Mouse (Mus musculus) kidney, embryonic 14.5 days (tissue): ENCODE results near the gene Tssc4. TPM values are rescaled to one million over a fixed set of nuclear protein-coding genes. Genes with fewer than 3 reads are reported as not detected.
A peak's percentile ranks its signal among the peaks of the same experiment; 100 is the strongest.

Source experiments
- ATAC-seq: fragments of 200-750 bp; cut with Nextera tagmentation; 2 replicates; pipeline ENCODE4 v1.8.0; 2017; ENCODE audit warnings: moderate number of reproducible peaks, mild to moderate bottlenecking, moderate TSS enrichment, moderate library complexity; ENCODE audit not compliant: low FRiP score, low TSS enrichment
- H3K27ac ChIP-seq: fragments of 300-500 bp; sonication (generic); 2 replicates; pipeline ENCODE4 v1.5.1; 2014; ENCODE audit warnings: low read depth, mild to moderate bottlenecking, low read length, moderate library complexity, mixed read lengths
- H3K27me3 ChIP-seq: fragments of 300-500 bp; sonication (generic); 2 replicates; pipeline ENCODE4 v1.6.1; 2014; ENCODE audit warnings: mild to moderate bottlenecking, low read length; ENCODE audit not compliant: control insufficient read depth, insufficient read depth
- H3K36me3 ChIP-seq: fragments of 300-500 bp; sonication (generic); 2 replicates; pipeline ENCODE4 v1.6.1; 2014; ENCODE audit warnings: low read length, mixed read lengths; ENCODE audit not compliant: control insufficient read depth, insufficient read depth
- H3K4me1 ChIP-seq: fragments of 300-500 bp; sonication (generic); 2 replicates; pipeline ENCODE4 v1.6.1; 2014; ENCODE audit warnings: low read length, mixed read lengths; ENCODE audit not compliant: control insufficient read depth, insufficient read depth
- H3K4me2 ChIP-seq: fragments of 300-500 bp; sonication (generic); replicated peaks from 2 replicates; pipeline ENCODE4 v1.6.1; 2014; ENCODE audit warnings: low read depth, mild to moderate bottlenecking, low read length
- H3K4me3 ChIP-seq: fragments of 300-500 bp; sonication (generic); 2 replicates; pipeline ENCODE4 v1.5.1; 2014; ENCODE audit warnings: mild to moderate bottlenecking, low read length
- H3K9ac ChIP-seq: fragments of 300-500 bp; sonication (generic); 2 replicates; pipeline ENCODE4 v1.6.1; 2014; ENCODE audit warnings: low read depth, mild to moderate bottlenecking, low read length, moderate library complexity
- H3K9me3 ChIP-seq: fragments of 300-500 bp; sonication (generic); 2 replicates; pipeline ENCODE4 v1.6.1; 2016; ENCODE audit warnings: low read length; ENCODE audit not compliant: control insufficient read depth
- WGBS: fragments of 180-500 bp; shearing (Covaris S2); extraction: QIAGEN DNeasy Blood & Tissue Kit; methylation state at CpG from one replicate; pipeline ENCODE4 v1.1.7; 2014; 5-methylcytosine and 5-hydroxymethylcytosine counted together
- polyA plus RNA-seq: library from polyadenylated mRNA; unstranded; fragments of >200 nt; fragmentation: Nextera tagmentation; extraction: Ambion mirVana; gene quantifications from 2 replicates; pipeline ENCODE4 v1.2.1, GENCODE M21; 2014

Tssc4 gene
- polyA plus RNA-seq: 74.4 and 95.1 TPM in 2 replicates

DNA sequence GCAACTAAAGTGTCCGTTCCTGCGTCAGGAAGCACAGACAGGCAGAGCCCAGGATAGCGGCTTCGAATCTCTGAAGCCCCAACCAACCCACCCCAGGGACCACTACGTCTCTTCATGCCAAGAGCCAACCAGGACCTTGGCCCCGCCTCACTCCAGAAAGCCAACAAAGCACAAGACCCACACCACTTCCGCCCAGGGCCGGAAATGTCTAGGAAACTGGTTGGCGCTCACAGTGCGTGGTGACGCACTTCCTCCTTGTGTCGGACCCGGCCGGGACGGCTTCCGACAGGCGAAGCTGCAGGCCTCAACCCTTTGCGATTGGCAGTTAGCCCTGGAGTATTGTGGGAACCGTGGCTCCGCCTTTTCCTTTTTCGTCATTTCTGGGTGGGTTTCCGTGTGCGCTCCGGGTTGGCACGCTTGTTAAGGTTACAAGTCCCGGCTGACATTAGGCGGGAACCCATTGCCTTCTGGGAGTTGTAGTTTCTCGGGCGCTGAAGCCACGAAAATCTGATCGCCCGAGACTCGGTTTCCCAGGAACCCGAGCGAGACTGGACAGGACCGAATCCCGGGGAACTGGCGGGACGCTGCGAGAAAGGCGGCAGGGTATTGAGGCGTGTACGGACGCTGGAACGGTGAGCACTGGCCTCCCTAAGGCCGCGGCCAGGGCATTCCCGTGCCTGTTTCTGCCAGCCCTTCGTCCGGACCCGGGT lies at the start of gene Tssc4:
TSS of gene Tssc4 (plus strand) at position 368 of the 710 bp plus-strand sequence.
- Histone ChIP-seq H3K27ac (peak within 1 kb of the TSS; percentile 96), H3K4me1 (peaks cover 9% of the 10 kb centered on the region), H3K9ac (peak within 1 kb of the TSS; percentile 88), H3K9me3 (no peaks in the 10 kb centered on the region), H3K4me3 (peak within 1 kb of the TSS; percentile 89), H3K4me2 (peak within 1 kb of the TSS; percentile 93), H3K27me3 (no peaks in the 10 kb centered on the region), H3K36me3 (peaks cover 51% of the 10 kb centered on the region)
- ATAC-seq: peak; percentile 96
- WGBS: under 1% methylated on average over 51 of the region's 51 CpGs

DNA sequence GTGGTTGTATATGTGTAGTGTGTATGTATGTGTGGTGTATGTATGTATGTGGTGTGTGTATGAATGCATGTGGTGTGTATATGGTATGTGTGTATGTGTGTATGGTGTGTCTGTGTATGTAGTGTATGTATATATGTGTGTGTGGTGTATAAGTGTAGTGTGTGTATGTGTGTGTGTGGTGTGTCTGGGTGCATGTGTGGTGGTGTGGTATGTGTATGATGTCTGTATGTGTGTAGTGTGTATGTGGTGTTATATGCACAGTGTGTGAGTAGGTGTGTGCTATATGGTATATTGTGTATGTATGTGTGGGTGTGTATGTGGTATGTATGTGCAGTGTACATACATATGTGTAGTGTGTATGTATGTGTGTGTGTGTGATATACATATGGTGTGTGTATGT lies 49.0 kb upstream of the Tssc4 start:
- Histone ChIP-seq H3K4me3 (no peak overlapping the region), H3K9ac (no peak overlapping the region), H3K27ac (no peak overlapping the region), H3K27me3 (no peaks in the 10 kb centered on the region), H3K36me3 (no peaks in the 10 kb centered on the region), H3K4me2 (no peak overlapping the region), H3K9me3 (no peaks in the 10 kb centered on the region), H3K4me1 (peaks cover 20% of the 10 kb centered on the region; the same call in 1 of the 2 replicates)
- ATAC-seq: no peak

DNA sequence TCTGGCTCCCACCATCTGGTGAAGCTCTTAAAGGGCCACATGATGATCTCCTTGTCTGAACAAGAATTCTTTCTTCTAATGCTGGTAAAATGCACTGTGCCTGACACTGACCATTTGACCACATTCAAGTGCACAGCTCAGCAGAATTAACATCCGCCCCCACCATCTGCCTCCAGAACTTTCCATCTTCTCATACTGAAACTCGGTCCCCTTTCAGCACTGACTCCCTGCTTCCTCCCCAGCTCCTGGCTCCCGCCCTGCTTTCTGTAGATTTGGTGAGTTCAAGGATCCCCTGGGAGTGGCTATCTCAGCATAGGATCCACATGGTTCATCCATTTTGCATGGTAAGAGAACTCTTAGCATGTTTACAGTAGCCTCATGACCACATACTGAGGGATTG lies 48.3 kb upstream of the Tssc4 start:
- peaks cover 13% of the 10 kb centered on the region; the same call in 1 of the 2 replicates for H3K4me1 ChIP-seq
- WGBS: 78% methylated on average over 3 of the region's 3 CpGs
- ATAC-seq: no peak

DNA sequence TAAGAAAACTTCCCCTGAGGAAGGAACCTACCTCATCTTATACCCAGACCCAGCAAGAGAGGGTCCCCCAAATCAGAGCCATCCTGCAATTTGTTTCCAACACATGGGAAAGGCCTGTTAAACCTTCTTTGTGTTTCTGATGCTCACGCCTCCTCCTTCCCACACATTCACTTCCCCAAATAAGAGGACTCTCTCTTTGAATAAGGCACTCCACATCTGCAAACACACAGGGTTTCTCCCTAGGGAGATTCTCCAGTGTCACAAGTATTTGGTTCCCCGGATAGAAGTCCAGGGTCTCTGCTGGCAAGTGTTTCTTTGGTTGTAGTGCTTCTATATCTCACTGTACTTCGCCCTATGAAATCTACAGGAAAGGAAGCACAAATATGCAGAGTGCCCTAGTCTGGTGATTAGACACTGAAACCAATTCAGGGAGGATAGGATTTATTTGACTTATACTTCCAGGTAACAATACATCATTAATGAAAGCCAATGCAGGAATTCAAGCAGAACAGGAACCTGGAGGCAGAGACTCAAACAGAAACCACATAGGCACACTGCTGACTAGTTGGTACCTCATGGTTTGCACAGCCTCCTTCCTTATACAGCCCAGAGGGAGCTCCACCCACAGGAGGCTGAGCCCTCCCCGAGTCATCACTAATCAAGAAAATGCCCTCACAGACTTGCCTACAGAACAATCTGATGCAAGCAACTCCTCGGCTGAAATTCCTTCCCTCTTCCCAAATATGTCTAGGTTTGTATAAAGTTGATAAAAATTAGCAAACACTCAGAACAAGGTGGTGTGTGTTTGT lies 47.5 kb upstream of the Tssc4 start:
- Histone ChIP-seq H3K4me2 (no peak overlapping the region), H3K36me3 (no peaks in the 10 kb centered on the region), H3K4me1 (peaks cover 5% of the 10 kb centered on the region; the same call in 1 of the 2 replicates), H3K27ac (no peak overlapping the region), H3K9me3 (no peaks in the 10 kb centered on the region), H3K4me3 (no peak overlapping the region), H3K9ac (no peak overlapping the region), H3K27me3 (no peaks in the 10 kb centered on the region)
- WGBS: 63% methylated on average over 5 of the region's 5 CpGs
- ATAC-seq: no peak

More for the DNA sequence above, 48.3 kb upstream of the Tssc4 start:
- Histone ChIP-seq H3K4me2 (no peak overlapping the region), H3K36me3 (no peaks in the 10 kb centered on the region), H3K9ac (no peak overlapping the region), H3K4me3 (no peak overlapping the region), H3K27me3 (no peaks in the 10 kb centered on the region), H3K9me3 (no peaks in the 10 kb centered on the region), H3K27ac (no peak overlapping the region)

DNA sequence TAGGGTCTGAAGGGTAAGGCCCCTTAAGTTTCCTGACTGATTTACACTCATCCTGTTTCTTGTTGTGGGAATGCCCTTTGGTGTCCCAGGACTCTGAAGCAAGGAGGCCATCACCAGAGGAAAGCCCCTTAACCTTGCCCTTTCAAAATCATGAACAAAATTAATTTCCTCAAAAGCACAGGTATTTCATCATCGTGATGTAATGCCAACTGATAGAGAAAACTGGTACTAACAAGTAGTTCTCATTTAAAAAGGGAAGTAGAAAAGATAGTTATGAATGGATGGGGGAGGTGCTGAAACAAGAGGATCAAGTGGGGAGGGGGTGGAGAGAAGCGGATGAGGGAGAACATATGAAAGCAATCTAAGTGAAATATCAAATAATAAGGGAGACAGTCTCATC lies 45.5 kb upstream of the Tssc4 start:
- H3K27me3 ChIP-seq: no peaks in the 10 kb centered on the region
- H3K9ac ChIP-seq: no peak overlapping the region
- H3K9me3 ChIP-seq: no peaks in the 10 kb centered on the region
- H3K36me3 ChIP-seq: no peaks in the 10 kb centered on the region
- no peak overlapping the region for H3K27ac ChIP-seq
- WGBS: 89% methylated on average over 2 of the region's 2 CpGs
- no peak overlapping the region for H3K4me2 ChIP-seq
- H3K4me3 ChIP-seq: no peak overlapping the region
- ATAC-seq: no peak
- no peaks in the 10 kb centered on the region for H3K4me1 ChIP-seq

DNA sequence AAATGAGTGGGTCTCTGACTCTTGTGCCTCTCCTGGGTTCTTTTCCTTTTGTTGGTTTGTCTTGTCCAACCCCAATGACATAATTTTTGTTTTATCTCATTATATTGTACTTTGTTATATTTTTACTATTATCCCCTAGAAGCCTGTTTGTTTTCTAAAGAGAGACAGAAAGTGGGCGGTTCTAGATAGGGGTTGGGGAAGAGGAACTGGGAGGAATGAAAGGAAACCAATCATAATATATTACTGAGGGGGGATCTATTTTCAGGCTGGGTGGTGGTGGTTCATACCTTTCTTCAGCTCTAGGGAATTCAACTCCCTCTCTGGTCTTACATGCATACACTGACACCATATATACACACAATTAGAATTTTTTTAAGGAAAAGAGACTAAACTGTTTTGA lies 44.8 kb upstream of the Tssc4 start:
- Histone ChIP-seq H3K27me3 (no peaks in the 10 kb centered on the region), H3K36me3 (no peaks in the 10 kb centered on the region), H3K4me3 (no peak overlapping the region), H3K9me3 (no peaks in the 10 kb centered on the region), H3K4me2 (no peak overlapping the region), H3K27ac (no peak overlapping the region), H3K4me1 (no peaks in the 10 kb centered on the region), H3K9ac (no peak overlapping the region)
- 94% methylated on average over 1 of the region's 1 CpGs for WGBS
- no peak for ATAC-seq

DNA sequence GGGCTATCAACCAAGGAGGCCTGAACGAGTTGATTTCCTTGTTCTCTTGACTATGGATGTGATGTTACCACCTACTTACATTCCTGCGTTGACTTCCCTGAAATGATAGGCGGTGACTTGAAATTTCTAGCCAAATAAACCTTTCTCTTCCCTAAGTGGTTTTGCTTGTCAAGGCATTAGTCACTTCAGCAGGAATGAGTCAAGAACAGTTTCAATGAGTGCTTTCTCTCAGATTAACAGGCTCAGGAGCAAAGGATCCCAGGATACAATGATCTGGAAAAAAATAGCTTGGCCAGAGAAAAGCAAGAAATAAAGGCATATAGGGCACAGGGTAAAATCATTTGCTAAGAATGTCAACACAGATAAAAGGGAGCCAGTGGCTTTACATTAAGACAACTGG lies 43.6 kb upstream of the Tssc4 start:
- ATAC-seq: no peak
- no peak overlapping the region for H3K9ac ChIP-seq
- 89% methylated on average over 3 of the region's 3 CpGs for WGBS

DNA sequence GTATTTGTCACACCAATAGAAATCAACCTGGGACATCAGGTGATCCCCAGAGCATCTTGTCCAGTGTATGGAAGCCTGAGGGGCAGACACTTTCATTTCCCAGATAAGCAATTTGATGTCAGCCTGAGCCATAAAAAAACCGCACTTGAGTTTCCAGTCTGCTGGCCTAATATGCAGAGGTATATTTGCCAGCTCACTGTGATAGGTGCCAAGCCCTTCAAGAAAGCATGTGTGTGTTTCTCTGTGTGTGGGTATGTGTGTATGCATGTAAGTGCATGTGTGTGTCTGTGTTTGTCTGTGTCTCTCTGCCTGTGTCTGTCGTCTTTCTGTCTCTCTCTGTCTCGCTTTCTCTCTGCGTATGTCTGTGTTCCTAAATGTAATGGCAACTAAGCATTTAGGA lies 41.9 kb upstream of the Tssc4 start:
- Histone ChIP-seq H3K27ac (no peak overlapping the region), H3K4me2 (no peak overlapping the region)

More for the DNA sequence above, 43.6 kb upstream of the Tssc4 start:
- Histone ChIP-seq H3K4me2 (no peak overlapping the region), H3K4me1 (no peaks in the 10 kb centered on the region), H3K36me3 (no peaks in the 10 kb centered on the region), H3K27ac (no peak overlapping the region), H3K9me3 (no peaks in the 10 kb centered on the region), H3K27me3 (no peaks in the 10 kb centered on the region), H3K4me3 (no peak overlapping the region)

DNA sequence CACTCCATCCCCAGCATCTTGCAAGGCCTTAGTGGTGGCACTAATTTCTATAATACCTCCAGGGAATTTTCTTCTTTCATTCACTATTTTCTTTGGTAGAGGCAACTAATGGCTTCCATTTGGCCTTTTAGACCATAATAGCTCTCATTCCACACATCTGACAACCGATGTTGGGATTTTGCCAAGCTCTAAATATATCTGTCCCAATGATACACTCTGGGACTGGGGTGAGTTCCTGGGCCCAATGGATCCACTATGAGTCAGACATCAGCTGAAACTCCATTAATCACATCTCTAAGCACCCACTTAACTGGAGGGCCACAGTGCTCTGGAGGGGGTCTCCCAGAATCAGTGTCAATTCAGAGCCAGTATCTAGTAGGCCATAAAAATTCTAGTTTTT lies 37.2 kb upstream of the Tssc4 start:
- WGBS: 71% methylated on average over 1 of the region's 1 CpGs
- Histone ChIP-seq H3K9me3 (no peaks in the 10 kb centered on the region), H3K36me3 (no peaks in the 10 kb centered on the region), H3K4me2 (no peak overlapping the region), H3K27me3 (no peaks in the 10 kb centered on the region), H3K9ac (no peak overlapping the region), H3K4me3 (no peak overlapping the region), H3K27ac (no peak overlapping the region), H3K4me1 (no peaks in the 10 kb centered on the region)
- ATAC-seq: no peak

More for the DNA sequence above, 41.9 kb upstream of the Tssc4 start:
- ATAC-seq: no peak
- H3K27me3 ChIP-seq: no peaks in the 10 kb centered on the region
- no peaks in the 10 kb centered on the region for H3K9me3 ChIP-seq
- no peaks in the 10 kb centered on the region for H3K36me3 ChIP-seq
- no peaks in the 10 kb centered on the region for H3K4me1 ChIP-seq
- no peak overlapping the region for H3K9ac ChIP-seq
- no peak overlapping the region for H3K4me3 ChIP-seq
- 90% methylated on average over 4 of the region's 4 CpGs for WGBS
